Mouse (Mus musculus): ENCODE measurements around the gene Spred3.

GRCm38 (mm10) chr7:29202577-29202976 is 32.4 kb upstream of the Spred3 start:
- TF ChIP-seq CTCF (IDR thresholded peaks at IDR 0.05; ENCODE audit: low read depth): 0 out of 2 replicates have a peak, but pooled peaks have one; percentile 7
- no peak for TF ChIP-seq EP300 (IDR thresholded peaks at IDR 0.05; ENCODE audit: low read depth)
